Mouse (Mus musculus) embryonic fibroblast, embryonic 13.5 days (primary cell): Measurements from ENCODE around the gene C1qtnf4.

ENCODE experiments used
- CTCF ChIP-seq: IDR thresholded peaks from 2 replicates; pipeline ENCODE4 v1.5.1; 2011; ENCODE audit warnings: mild to moderate bottlenecking, control low read depth, low read length, moderate library complexity, borderline replicate concordance; ENCODE audit not compliant: insufficient read depth
- POLR2A ChIP-seq: IDR thresholded peaks from 2 replicates; pipeline ENCODE4 v1.6.1; 2011; ENCODE audit warnings: low read depth, mild to moderate bottlenecking, control low read depth, low read length, moderate library complexity

GRCm38 (mm10) chr2:90871180-90871961 lies 14.3 kb upstream of the C1qtnf4 start:
- TF ChIP-seq CTCF (no peak), POLR2A (no peak)
